In the genomic region with DNA sequence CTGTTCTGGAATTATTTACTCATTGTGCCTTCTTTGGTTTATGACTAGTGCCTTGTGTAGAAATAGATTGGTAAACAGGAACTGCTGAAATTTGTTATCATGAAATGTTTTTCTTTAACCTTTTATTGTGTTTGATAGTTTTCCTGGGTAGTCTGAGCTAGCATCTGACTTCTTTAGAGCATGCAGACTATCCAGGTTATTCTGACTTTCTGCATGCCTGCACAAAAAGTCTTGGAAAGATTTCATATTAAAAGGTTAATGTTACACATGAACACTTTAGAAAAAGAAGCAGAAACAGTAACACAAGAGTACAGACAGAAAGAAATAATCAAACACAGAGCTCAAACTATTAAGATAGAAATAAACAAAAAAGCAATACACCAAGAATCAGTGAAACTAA, we compare ENCODE assay signal across 33 mouse cellular contexts. TPM values are rescaled to one million over a fixed set of nuclear protein-coding genes. Genes with fewer than 3 reads are reported as not detected.
"Had no signal": no experiment of that assay in that cellular context is flagged by ENCODE, and none has a peak within 500 bp of the region (broad histone marks: within the 10 kb centered on the region; RNA-seq: fewer than 3 reads in every experiment).

No protein-coding gene starts in this region.

- H3K4me3 ChIP-seq: heart, embryonic 10.5 days; heart, embryonic 12.5 days; heart, embryonic 13.5 days; heart, embryonic 15.5 days; hindbrain, embryonic 10.5 days; hindbrain, embryonic 12.5 days; hindbrain, embryonic 13.5 days; hindbrain, embryonic 15.5 days; intestine, embryonic 15.5 days; kidney, embryonic 15.5 days; layer of hippocampus, adult 2 months; left cerebral cortex, adult 2 months had no signal

- H3K27ac ChIP-seq: heart, embryonic 10.5 days; heart, embryonic 13.5 days; heart, embryonic 15.5 days; hindbrain, embryonic 10.5 days; hindbrain, embryonic 12.5 days; hindbrain, embryonic 13.5 days; hindbrain, embryonic 14.5 days; hindbrain, embryonic 15.5 days; hindbrain, postnatal 0 days; intestine, embryonic 15.5 days; kidney, embryonic 15.5 days; kidney, postnatal 0 days; layer of hippocampus, adult 2 months; left cerebral cortex, adult 2 months had no signal

- H3K27me3 ChIP-seq: heart, embryonic 12.5 days; heart, embryonic 13.5 days; heart, embryonic 15.5 days; hindbrain, embryonic 12.5 days; hindbrain, embryonic 13.5 days; hindbrain, embryonic 15.5 days; intestine, embryonic 15.5 days; kidney, embryonic 15.5 days had no signal

- H3K36me3 ChIP-seq: heart, embryonic 10.5 days; heart, embryonic 12.5 days; heart, embryonic 13.5 days; heart, embryonic 15.5 days; hindbrain, embryonic 10.5 days; hindbrain, embryonic 12.5 days; hindbrain, embryonic 13.5 days; hindbrain, embryonic 15.5 days; intestine, embryonic 15.5 days; kidney, embryonic 15.5 days had no signal

- H3K4me1 ChIP-seq: heart, embryonic 10.5 days; heart, embryonic 12.5 days; heart, embryonic 13.5 days; heart, embryonic 15.5 days; hindbrain, embryonic 10.5 days; hindbrain, embryonic 12.5 days; hindbrain, embryonic 13.5 days; hindbrain, embryonic 15.5 days; intestine, embryonic 15.5 days; kidney, embryonic 15.5 days had no signal

- DNase-seq: heart, postnatal 10 days; heart, postnatal 14 days; heart, postnatal 36 days; heart, postnatal 4 days; kidney, adult 11 months; kidney, postnatal 10 days; kidney, postnatal 14 days; kidney, postnatal 25 days; kidney, postnatal 36 days; kidney, postnatal 4 days; layer of hippocampus, adult 9-11 months; layer of hippocampus, postnatal 36 days had no signal

RNA-seq across cellular contexts. Expression of a gene that starts 14.4 kb away (rescaled TPM):
- polyA plus RNA-seq: heart, embryonic 10.5 days; heart, embryonic 11.5 days; heart, embryonic 12.5 days; heart, embryonic 13.5 days; heart, embryonic 14.5 days; heart, embryonic 15.5 days; heart, postnatal 0 days; hindbrain, embryonic 10.5 days; hindbrain, embryonic 11.5 days; hindbrain, embryonic 12.5 days; hindbrain, embryonic 13.5 days; hindbrain, embryonic 14.5 days; hindbrain, embryonic 15.5 days; hindbrain, embryonic 16.5 days; hindbrain, postnatal 0 days; inflammation-experienced regulatory T-cells, adult 6 months had no signal
